Mouse (Mus musculus) G1E (cell line): Measurements from ENCODE around the gene Wdr54.

Experiments used
- CTCF ChIP-seq: IDR thresholded peaks from 2 replicates; pipeline ENCODE4 v1.5.1; 2012; ENCODE audit warnings: low read depth, low read length, inconsistent platforms, mixed read lengths
- GATA1 ChIP-seq: IDR thresholded peaks from 2 replicates; pipeline ENCODE4 v1.6.1; 2012; ENCODE audit warnings: borderline replicate concordance, low read length, inconsistent platforms, mixed read lengths

DNA sequence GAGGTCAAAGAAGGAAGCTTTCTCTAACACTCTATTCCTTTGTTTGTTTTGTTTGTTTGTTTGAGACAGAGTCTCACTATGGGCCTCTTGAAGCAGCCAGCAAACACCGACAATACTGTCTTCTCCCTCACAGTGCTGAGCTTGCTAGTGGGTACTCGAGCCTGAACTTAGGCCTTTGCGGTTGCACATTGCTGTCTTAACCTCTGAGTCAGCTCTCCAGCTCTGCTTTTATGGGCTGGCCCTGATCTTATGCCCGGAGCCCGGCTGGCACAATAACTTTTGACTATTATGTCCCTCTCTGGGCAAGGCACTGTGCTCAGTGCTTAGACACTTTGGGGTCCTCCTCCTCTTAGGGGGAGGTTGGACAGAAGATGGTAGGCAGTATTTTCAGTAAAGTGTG, 13.7 kb upstream of the Wdr54 start:
- TF ChIP-seq CTCF (no peak), GATA1 (no peak)
